Mouse (Mus musculus) embryonic facial prominence, embryonic 11.5 days (tissue): Measurements from ENCODE around the gene H2afb2. TPM values are rescaled to one million over a fixed set of nuclear protein-coding genes. Genes with fewer than 3 reads are reported as not detected.

ENCODE experiments used
- ATAC-seq: fragments of 200-750 bp; cut with Nextera tagmentation; replicated peaks from 2 replicates; pipeline ENCODE4 v1.8.0; 2017; ENCODE audit warnings: low read depth; ENCODE audit not compliant: insufficient number of reproducible peaks, low FRiP score, low TSS enrichment
- DNase-seq: peaks from one replicate; pipeline ENCODE4 v3.0.0-alpha.2; 2015; ENCODE audit warnings: low spot score
- H3K27ac ChIP-seq: fragments of 300-500 bp; sonication (generic); replicated peaks from 2 replicates; pipeline ENCODE4 v1.5.1; 2014; ENCODE audit warnings: mild to moderate bottlenecking, low read depth, low read length, control low read depth
- H3K27me3 ChIP-seq: fragments of 300-500 bp; sonication (generic); 2 replicates; pipeline ENCODE4 v1.6.1; 2014; ENCODE audit warnings: mild to moderate bottlenecking, low read length, moderate library complexity, mixed read lengths; ENCODE audit not compliant: control insufficient read depth, insufficient read depth
- H3K36me3 ChIP-seq: fragments of 300-500 bp; sonication (generic); replicated peaks from 2 replicates; pipeline ENCODE4 v1.6.1; 2014; ENCODE audit warnings: low read depth, mild to moderate bottlenecking, low read length, moderate library complexity, mixed read lengths; ENCODE audit not compliant: control insufficient read depth, insufficient read depth
- H3K4me1 ChIP-seq: fragments of 300-500 bp; sonication (generic); 2 replicates; pipeline ENCODE4 v1.6.1; 2014; ENCODE audit warnings: low read length, mixed read lengths; ENCODE audit not compliant: control insufficient read depth, insufficient read depth
- H3K4me2 ChIP-seq: fragments of 300-500 bp; sonication (generic); 2 replicates; pipeline ENCODE4 v1.6.1; 2014; ENCODE audit warnings: low read depth, mild to moderate bottlenecking, control low read depth, low read length, moderate library complexity
- H3K4me3 ChIP-seq: fragments of 300-500 bp; sonication (generic); 2 replicates; pipeline ENCODE4 v1.5.1; 2014; ENCODE audit warnings: low read depth, low read length, control low read depth
- H3K9ac ChIP-seq: fragments of 300-500 bp; sonication (generic); replicated peaks from 2 replicates; pipeline ENCODE4 v1.6.1; 2014; ENCODE audit warnings: mild to moderate bottlenecking, control low read depth, low read length
- H3K9me3 ChIP-seq: fragments of 300-500 bp; sonication (generic); replicated peaks from 2 replicates; pipeline ENCODE4 v1.6.1; 2016; ENCODE audit warnings: mild to moderate bottlenecking, low read length, inconsistent platforms, mixed read lengths; ENCODE audit not compliant: control insufficient read depth
- WGBS: fragments of 180-500 bp; shearing (Covaris S2); extraction: QIAGEN DNeasy Blood & Tissue Kit; methylation state at CpG from one replicate; pipeline ENCODE4 v1.1.7; 2014; 5-methylcytosine and 5-hydroxymethylcytosine counted together
- polyA plus RNA-seq: library from polyadenylated mRNA; unstranded; fragments of >200 nt; fragmentation: Nextera tagmentation; extraction: Ambion mirVana; gene quantifications from 2 replicates; pipeline ENCODE4 v1.2.1, GENCODE M21; 2014

The H2afb2 gene
- polyA plus RNA-seq, result not detected in 2 replicates

DNA sequence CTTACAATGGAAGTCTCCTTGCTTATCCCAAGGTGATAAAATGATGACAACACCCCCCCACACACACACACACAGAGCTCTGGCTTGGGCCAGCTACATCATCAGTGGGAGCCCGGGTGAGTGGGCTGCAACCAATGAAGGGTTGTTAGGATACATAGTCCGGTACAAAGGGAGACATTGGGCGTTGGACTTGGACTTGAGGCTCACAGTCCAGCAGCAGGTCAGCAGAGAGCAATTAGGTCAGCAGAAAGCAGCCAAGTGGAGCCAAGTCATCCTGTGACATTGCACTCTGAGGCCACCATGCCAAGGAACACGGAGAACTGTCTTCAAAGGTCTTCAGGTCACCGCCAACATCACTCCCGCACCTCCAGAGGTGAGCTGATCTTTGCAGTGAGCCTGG is at the start of gene H2afb2:
TSS of gene H2afb2 (plus strand) at position 301 of the 400 bp plus-strand sequence.
- Histone ChIP-seq H3K9me3 (no peaks in the 10 kb centered on the region), H3K27ac (no peak within 1 kb of the TSS), H3K4me3 (no peak within 1 kb of the TSS), H3K4me2 (no peak within 1 kb of the TSS), H3K9ac (no peak within 1 kb of the TSS), H3K36me3 (no peaks in the 10 kb centered on the region), H3K27me3 (no peaks in the 10 kb centered on the region), H3K4me1 (no peaks in the 10 kb centered on the region)
- no peak for ATAC-seq
- no peak for DNase-seq
- 78% methylated on average over 6 of the region's 6 CpGs for WGBS

Other genes with a start within 250 kb of the H2afb2 start
- not detected in 2 replicates for gene Cpxcr1, start 232.2 kb upstream of the H2afb2 start, polyA plus RNA-seq